Mouse (Mus musculus): ENCODE results near the gene Sct. TPM values are rescaled to one million over a fixed set of nuclear protein-coding genes. Genes with fewer than 3 reads are reported as not detected.
"Not testable (repeated sequence)": the region's sequence is repeated elsewhere in the genome, so short reads cannot be mapped to it uniquely, and the experiment has no call there.

The Sct gene
- total RNA-seq, 2 experiments from 2014 or later: not detected

GRCm38 (mm10) chr7:141250486-141250885 lies 28.4 kb downstream of the Sct start:
- intact Hi-C loops (cut with DNase I): not testable (repeated sequence)

GRCm38 (mm10) chr7:141231551-141231950 lies 47.4 kb downstream of the Sct start:
- intact Hi-C loops (cut with DNase I): loop anchor here (10.0 kb wide), 1 partner anchor 293 kb away; no protein-coding TSS in a partner anchor

More at GRCm38 (mm10) chr7:141250486-141250885, 28.4 kb downstream of the Sct start:
- DNase-seq: not testable (repeated sequence)

GRCm38 (mm10) chr7:141231111-141231510 lies 47.8 kb downstream of the Sct start:
- DNase-seq: no peak
- intact Hi-C loops (cut with DNase I): loop anchor here (10.0 kb wide), 1 partner anchor 294 kb away; no protein-coding TSS in a partner anchor

More at GRCm38 (mm10) chr7:141231551-141231950, 47.4 kb downstream of the Sct start:
- DNase-seq: no peak

GRCm38 (mm10) chr7:141230570-141230969 lies 48.4 kb downstream of the Sct start:
- no peak for DNase-seq
- intact Hi-C loops (cut with DNase I): loop anchor here (10.0 kb wide), 1 partner anchor 294 kb away; no protein-coding TSS in a partner anchor

GRCm38 (mm10) chr7:141229702-141230101 lies 49.2 kb downstream of the Sct start:
- intact Hi-C loops (cut with DNase I): loop anchor here (5.0 to 10.0 kb wide), 3 partner anchors 65 to 295 kb away; no protein-coding TSS in a partner anchor
- no peak for DNase-seq

Other genes starting within 250 kb of the Sct start
- gene B4galnt4, start 218.0 kb downstream of the Sct start, total RNA-seq (2021): under 1 TPM; 0.07 to 0.14 TPM
- gene Pkp3, start 200.9 kb downstream of the Sct start, total RNA-seq (2021): under 1 TPM; 0.43 to 0.95 TPM
- 1 to 10 TPM; 8.0 to 8.1 TPM for gene Sigirr, start 178.6 kb downstream of the Sct start, total RNA-seq (2021)
- gene Ano9, start 161.3 kb downstream of the Sct start, total RNA-seq (2021): under 1 TPM; 0.10 to 0.29 TPM
- gene Ptdss2, start 156.8 kb downstream of the Sct start, total RNA-seq (2021): 10 to 100 TPM; 35.9 to 38.7 TPM
- gene Rnh1, start 106.3 kb downstream of the Sct start, total RNA-seq (2021): 10 to 100 TPM; 60.8 to 70.2 TPM
- 100 to 1,000 TPM; 101 to 104 TPM for gene Hras, start 85.1 kb downstream of the Sct start, total RNA-seq (2021)
- 1 to 10 TPM; 2.6 to 3.6 TPM for gene Lrrc56, start 85.0 kb downstream of the Sct start, total RNA-seq (2021)
- gene Lmntd2, start 65.1 kb downstream of the Sct start, total RNA-seq (2021): not detected
- gene Rassf7, start 63.3 kb downstream of the Sct start, total RNA-seq (2021): 1 to 10 TPM; 1.2 to 1.5 TPM
- 10 to 100 TPM; 43.4 to 44.3 TPM for gene Phrf1, start 50.3 kb downstream of the Sct start, total RNA-seq (2021)
- gene Irf7, start 12.7 kb downstream of the Sct start, total RNA-seq (2021): 1 to 10 TPM; 1.6 to 1.7 TPM
- not detected for gene Cdhr5, start 2.3 kb downstream of the Sct start, total RNA-seq (2021)
- not detected for gene Drd4, start 12.9 kb upstream of the Sct start, total RNA-seq (2021)
- gene Deaf1, start 48.6 kb upstream of the Sct start, total RNA-seq (2021): 10 to 100 TPM; 20.0 to 22.1 TPM
- 10 to 100 TPM; 13.6 to 16.1 TPM for gene Tmem80, start 48.6 kb upstream of the Sct start, total RNA-seq (2021)
- 1 to 10 TPM; 2.7 to 3.0 TPM for gene Eps8l2, start 59.7 kb upstream of the Sct start, total RNA-seq (2021)
- 100 to 1,000 TPM; 125 to 126 TPM for gene Taldo1, start 113.1 kb upstream of the Sct start, total RNA-seq (2021)
- 10 to 100 TPM; 12.5 to 13.3 TPM for gene Gatd1, start 135.0 kb upstream of the Sct start, total RNA-seq (2021)
- gene Cend1, start 150.4 kb upstream of the Sct start, total RNA-seq (2021): 1 to 10 TPM; 1.5 to 1.7 TPM
- 10 to 100 TPM; 65.5 to 67.6 TPM for gene Slc25a22, start 158.8 kb upstream of the Sct start, total RNA-seq (2021)
- gene Pidd1, start 164.9 kb upstream of the Sct start, total RNA-seq (2021): 1 to 10 TPM; 1.1 to 1.2 TPM
- 100 to 1,000 TPM; 876 to 946 TPM for gene Rplp2, start 168.2 kb upstream of the Sct start, total RNA-seq (2021)
- gene Pnpla2, start 176.1 kb upstream of the Sct start, total RNA-seq (2021): 100 to 1,000 TPM; 351 to 430 TPM
- gene Cracr2b, start 182.0 kb upstream of the Sct start, total RNA-seq (2021): 10 to 100 TPM; 25.2 to 27.9 TPM
- 100 to 1,000 TPM; 258 to 268 TPM for gene Cd151, start 188.3 kb upstream of the Sct start, total RNA-seq (2021)
- gene Polr2l, start 196.0 kb upstream of the Sct start, total RNA-seq (2021): 10 to 100 TPM; 69.8 to 71.4 TPM
- gene Tspan4, start 196.1 kb upstream of the Sct start, total RNA-seq (2021): 10 to 100 TPM; 24.0 to 31.2 TPM

All from heart, postnatal 14 days (tissue).